Mouse (Mus musculus): ENCODE results near the gene Fah.

DNA sequence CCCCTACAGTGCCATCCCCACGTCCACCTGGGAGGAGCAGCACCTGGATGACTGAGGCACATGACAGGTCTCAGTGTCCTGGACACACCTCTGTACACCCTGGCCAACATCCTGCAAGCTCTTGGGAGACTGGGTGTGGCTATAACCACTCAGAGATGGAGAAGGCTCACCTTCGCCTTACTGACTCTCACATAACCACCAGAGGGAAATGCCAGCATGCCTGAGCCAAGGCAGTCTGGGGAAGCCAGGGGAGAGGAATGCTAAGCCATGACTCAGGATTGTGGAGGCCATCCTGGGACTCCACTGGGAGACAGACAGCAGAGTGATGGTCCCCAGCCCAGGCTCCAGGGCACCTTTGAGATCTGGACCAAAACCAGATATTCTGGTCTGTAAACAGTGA lies 29.5 kb downstream of the Fah start:
- TF ChIP-seq POLR2A (IDR thresholded peaks at IDR 0.05; ENCODE audit: extremely low read depth, insufficient read depth, low read length) (no peak), CTCF (IDR thresholded peaks at IDR 0.05; ENCODE audit: extremely low read depth, insufficient read depth, low read length) (no peak)

Data from cortical plate, adult 2 months (tissue).